Comparison of ENCODE assay signal across 8 mouse cellular contexts in genomic region chr13:99606606-99606990, GRCm38 (mm10).
DNase-seq lines count a peak whose midpoint lies in the region; ATAC-seq and TF ChIP-seq lines count a peak whose summit lies in the region.

No protein-coding gene starts in this region.

- no peak overlapping the region for H3K27ac ChIP-seq in kidney, embryonic 16.5 days (ENCODE audit: low read length)
- no peak overlapping the region for H3K27ac ChIP-seq in lung, embryonic 14.5 days (ENCODE audit: low read depth)

- peak; percentile 67 for TF ChIP-seq CTCF in lung, embryonic 14.5 days (IDR thresholded peaks at IDR 0.05; ENCODE audit: low read depth)

- no peak overlapping the region for H3K9ac ChIP-seq in kidney, embryonic 16.5 days (replicated peaks; ENCODE audit: low read length)
- H3K9ac ChIP-seq in lung, embryonic 14.5 days = no peak overlapping the region

- H3K27me3 ChIP-seq in kidney, embryonic 16.5 days (ENCODE audit: insufficient read depth, low read length) = no peaks in the 10 kb centered on the region
- H3K27me3 ChIP-seq in lung, embryonic 14.5 days (ENCODE audit: insufficient read depth, low read length) = no peaks in the 10 kb centered on the region

- DNase-seq in embryo, embryonic 10 days (ENCODE audit: low spot score) = peak; percentile 29
- no peak for DNase-seq in embryo, embryonic 9.5 days (ENCODE audit: extremely low spot score)
- peak; percentile 19 for DNase-seq in kidney, adult 9 months
- DNase-seq in NIH3T3 (ENCODE audit: low read depth) = peak; percentile 5
- peak; percentile 44 for DNase-seq in lung, embryonic 14.5 days
- DNase-seq in left cerebral cortex, postnatal 10 days (ENCODE audit: extremely low spot score in 1 of 2, low spot score in 2 of 2) = no peak
- DNase-seq in layer of hippocampus, adult 18-20 months (ENCODE audit: low spot score in 2 of 2) = no peak

- no peaks in the 10 kb centered on the region for H3K9me3 ChIP-seq in kidney, embryonic 16.5 days (ENCODE audit: low read length)
- no peaks in the 10 kb centered on the region for H3K9me3 ChIP-seq in lung, embryonic 14.5 days (ENCODE audit: low read depth, low read length)

- 58% methylated on average over 1 of the region's 1 CpGs for WGBS in kidney, embryonic 16.5 days
- WGBS in lung, embryonic 14.5 days = 20% methylated on average over 1 of the region's 1 CpGs

- intact Hi-C loops in left cerebral cortex, postnatal 10 days (cut with DNase I) = no loop called here

- ATAC-seq in kidney, embryonic 16.5 days (ENCODE audit: low FRiP score, low TSS enrichment) = no peak
- no peak for ATAC-seq in lung, embryonic 14.5 days (ENCODE audit: insufficient read depth)

- no peak overlapping the region for H3K4me2 ChIP-seq in kidney, embryonic 16.5 days (replicated peaks; ENCODE audit: low read depth, low read length)
- H3K4me2 ChIP-seq in lung, embryonic 14.5 days = no peak overlapping the region

- H3K4me1 ChIP-seq in kidney, embryonic 16.5 days (ENCODE audit: insufficient read depth, low read length) = no peaks in the 10 kb centered on the region
- H3K4me1 ChIP-seq in lung, embryonic 14.5 days (ENCODE audit: insufficient read depth) = no peaks in the 10 kb centered on the region

- no peak overlapping the region for H3K4me3 ChIP-seq in kidney, embryonic 16.5 days (ENCODE audit: low read length)
- H3K4me3 ChIP-seq in lung, embryonic 14.5 days (ENCODE audit: low read depth, low read length) = no peak overlapping the region

- no peaks in the 10 kb centered on the region for H3K36me3 ChIP-seq in kidney, embryonic 16.5 days (ENCODE audit: insufficient read depth, low read length)
- H3K36me3 ChIP-seq in lung, embryonic 14.5 days (ENCODE audit: insufficient read depth) = no peaks in the 10 kb centered on the region

Comparison
In these comparisons a context has a peak if more than half of its experiments do, and no peak if none do; other contexts are left out.
1. DNase-seq: peak in embryo, embryonic 10 days (single experiment), kidney, adult 9 months (single experiment), NIH3T3 (single experiment) and lung, embryonic 14.5 days (single experiment); none in embryo, embryonic 9.5 days (single experiment), left cerebral cortex, postnatal 10 days (0 of 2) and layer of hippocampus, adult 18-20 months (0 of 2).